ENCODE assay signal across 10 mouse cellular contexts in the genomic region with DNA sequence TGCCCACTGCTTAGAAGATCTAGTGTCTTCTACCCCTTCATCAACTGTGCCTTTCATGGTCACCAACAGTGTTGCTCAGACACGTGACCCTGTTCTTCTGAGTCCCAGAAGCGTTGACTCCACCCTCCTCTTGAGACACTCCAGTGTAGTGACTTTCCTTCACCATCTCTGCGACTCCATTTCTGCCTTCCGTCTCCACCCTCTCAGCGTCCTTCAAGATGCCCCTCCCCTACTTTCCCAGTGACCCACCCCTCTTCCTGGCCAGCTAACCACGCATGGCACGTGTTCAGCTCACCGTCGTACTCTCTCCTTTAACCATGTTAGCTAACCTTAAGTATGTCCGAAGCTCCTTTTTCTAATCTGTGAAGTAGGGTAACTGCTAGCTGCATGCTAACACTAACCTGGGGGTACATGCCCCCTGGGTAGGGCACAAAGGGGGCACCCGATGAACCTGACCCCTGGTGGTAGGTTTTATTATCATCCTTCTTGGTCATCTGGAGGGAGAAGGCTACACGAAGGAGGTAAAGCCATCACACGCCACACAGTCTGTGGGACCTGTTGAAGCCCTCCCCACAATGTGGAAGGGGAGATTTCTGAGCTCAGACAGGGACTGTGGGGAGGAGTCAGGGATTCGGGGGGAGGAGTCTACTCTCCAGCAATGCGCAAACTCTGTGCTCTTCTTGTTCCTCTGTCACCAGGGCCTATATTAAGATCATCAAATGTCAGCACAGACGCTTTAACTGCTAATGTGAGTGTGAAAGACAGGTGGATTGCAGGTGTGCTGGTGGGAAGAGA.
DNase-seq lines count a peak whose midpoint lies in the region; ATAC-seq and TF ChIP-seq lines count a peak whose summit lies in the region.
"Had no signal": no experiment of that assay in that cellular context is flagged by ENCODE, and none has a peak within 500 bp of the region (broad histone marks: within the 10 kb centered on the region; RNA-seq: fewer than 3 reads in every experiment).

No protein-coding gene starts in this region.

- H3K36me3 ChIP-seq in embryonic facial prominence, embryonic 11.5 days (replicated peaks; ENCODE audit: control insufficient read depth, insufficient read depth, low read depth, low read length): no peaks in the 10 kb centered on the region
- no peaks in the 10 kb centered on the region for H3K36me3 ChIP-seq in embryonic facial prominence, embryonic 10.5 days (replicated peaks)
- H3K36me3 ChIP-seq in forebrain, postnatal 0 days (ENCODE audit: insufficient read depth): no peaks in the 10 kb centered on the region
- H3K36me3 ChIP-seq: embryonic facial prominence, embryonic 15.5 days had no signal

- ATAC-seq in embryonic facial prominence, embryonic 11.5 days (replicated peaks; ENCODE audit: insufficient number of reproducible peaks, low FRiP score, low TSS enrichment, low read depth): peak; percentile 29; the same call in 1 of the 2 replicates
- ATAC-seq in forebrain, postnatal 0 days: peak; percentile 74

- 78% methylated on average over 16 of the region's 16 CpGs for WGBS in embryonic facial prominence, embryonic 11.5 days
- WGBS in embryonic facial prominence, embryonic 10.5 days: 81% methylated on average over 16 of the region's 16 CpGs
- 81% methylated on average over 16 of the region's 16 CpGs for WGBS in forebrain, postnatal 0 days

- H3K27me3 ChIP-seq in embryonic facial prominence, embryonic 11.5 days (ENCODE audit: control insufficient read depth, insufficient read depth, low read length): no peaks in the 10 kb centered on the region
- peaks cover 9% of the 10 kb centered on the region; the same call in 1 of the 2 replicates for H3K27me3 ChIP-seq in embryonic facial prominence, embryonic 10.5 days (replicated peaks; ENCODE audit: low read depth, poor library complexity, severe bottlenecking)
- no peaks in the 10 kb centered on the region for H3K27me3 ChIP-seq in forebrain, postnatal 0 days (ENCODE audit: insufficient read depth, low read length)
- H3K27me3 ChIP-seq: embryonic facial prominence, embryonic 15.5 days had no signal

- H3K4me2 ChIP-seq in embryonic facial prominence, embryonic 11.5 days (ENCODE audit: low read depth, low read length): no peak overlapping the region
- peak overlapping the region; percentile 16; the same call in 1 of the 2 replicates for H3K4me2 ChIP-seq in forebrain, postnatal 0 days (ENCODE audit: low read depth)
- H3K4me2 ChIP-seq: embryonic facial prominence, embryonic 15.5 days had no signal

- no peaks in the 10 kb centered on the region for H3K9me3 ChIP-seq in embryonic facial prominence, embryonic 11.5 days (replicated peaks; ENCODE audit: control insufficient read depth, low read length)
- peaks cover 4% of the 10 kb centered on the region; the same call in 1 of the 2 replicates for H3K9me3 ChIP-seq in embryonic facial prominence, embryonic 10.5 days
- no peaks in the 10 kb centered on the region for H3K9me3 ChIP-seq in forebrain, postnatal 0 days (ENCODE audit: low read length)
- H3K9me3 ChIP-seq: embryonic facial prominence, embryonic 15.5 days had no signal

- no peak overlapping the region for H3K4me3 ChIP-seq in embryonic facial prominence, embryonic 11.5 days (ENCODE audit: low read depth, low read length)
- H3K4me3 ChIP-seq in embryonic facial prominence, embryonic 10.5 days: no peak overlapping the region
- H3K4me3 ChIP-seq in forebrain, postnatal 0 days (ENCODE audit: low read depth, low read length): no peak overlapping the region
- H3K4me3 ChIP-seq: embryonic facial prominence, embryonic 15.5 days had no signal

- no peak; the same call in 1 of the 2 replicates for TF ChIP-seq CTCF in forebrain, postnatal 0 days (IDR thresholded peaks at IDR 0.05; ENCODE audit: low read depth)

- no peaks in the 10 kb centered on the region for H3K4me1 ChIP-seq in embryonic facial prominence, embryonic 11.5 days (ENCODE audit: control insufficient read depth, insufficient read depth, low read length)
- peaks cover 26% of the 10 kb centered on the region for H3K4me1 ChIP-seq in embryonic facial prominence, embryonic 10.5 days
- H3K4me1 ChIP-seq in forebrain, postnatal 0 days (ENCODE audit: insufficient read depth): peaks cover 19% of the 10 kb centered on the region; the same call in 1 of the 2 replicates

- H3K9ac ChIP-seq in embryonic facial prominence, embryonic 11.5 days (replicated peaks; ENCODE audit: low read length): no peak overlapping the region
- H3K9ac ChIP-seq in forebrain, postnatal 0 days: no peak overlapping the region
- H3K9ac ChIP-seq: embryonic facial prominence, embryonic 15.5 days had no signal

- no peak for DNase-seq in embryonic facial prominence, embryonic 11.5 days (ENCODE audit: low spot score)
- no peak for DNase-seq in embryonic facial prominence, embryonic 10.5 days (ENCODE audit: low spot score)
- peak; percentile 4 for DNase-seq in A20 (ENCODE audit: low read depth, low spot score)
- DNase-seq in forebrain, postnatal 0 days: no peak
- DNase-seq in lung, postnatal 14 days: peak; percentile 27
- DNase-seq in gastrocnemius, postnatal 25 days: no peak
- DNase-seq in cerebellum, postnatal 14 days: no peak
- no peak for DNase-seq in right cerebral cortex, adult 2 months (ENCODE audit: low spot score in 2 of 2)
- DNase-seq: adrenal gland, adult 8-10 months had no signal

- no peak overlapping the region for H3K27ac ChIP-seq in embryonic facial prominence, embryonic 11.5 days (replicated peaks; ENCODE audit: low read depth, low read length)
- no peak overlapping the region for H3K27ac ChIP-seq in embryonic facial prominence, embryonic 10.5 days (replicated peaks)
- H3K27ac ChIP-seq in forebrain, postnatal 0 days (ENCODE audit: low read depth, low read length): peak overlapping the region; percentile 68
- H3K27ac ChIP-seq: embryonic facial prominence, embryonic 15.5 days had no signal

Comparison
In these comparisons a context has a peak if more than half of its experiments do, and no peak if none do; other contexts are left out.
1. DNase-seq: peak in A20 (single experiment) and lung, postnatal 14 days (single experiment); none in embryonic facial prominence, embryonic 11.5 days (single experiment), embryonic facial prominence, embryonic 10.5 days (single experiment), forebrain, postnatal 0 days (single experiment), gastrocnemius, postnatal 25 days (single experiment), cerebellum, postnatal 14 days (0 of 2) and right cerebral cortex, adult 2 months (0 of 2).